Mouse (Mus musculus): ENCODE measurements at regions not wholly inside any gene's neighbourhood (a gene's known extent, or its start where the extent isn't known, plus 50 kb on each side); places are given as distances from the start of the nearest gene placed in this dataset.

DNA sequence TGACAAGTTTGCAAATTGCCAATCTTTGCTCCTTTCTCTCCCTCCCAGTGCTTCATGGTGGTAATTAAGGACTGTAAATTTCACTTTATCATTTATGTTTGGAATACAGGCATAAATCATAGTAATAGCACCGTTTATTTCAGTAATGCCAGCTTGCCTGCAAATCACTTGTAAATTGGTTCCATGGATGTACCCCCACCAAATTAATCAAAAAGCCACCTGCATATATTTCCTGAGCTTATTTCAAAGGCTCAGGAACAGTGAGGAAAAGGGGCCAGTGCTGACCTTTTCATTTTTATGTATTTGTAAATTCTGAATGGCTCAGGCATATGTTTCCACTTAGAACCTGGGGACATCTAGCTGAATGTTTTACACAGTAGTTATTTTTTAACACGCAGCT lies 115.0 kb downstream of the D3Ertd751e start:
- no peak for DNase-seq

- no peak for DNase-seq
Observed at GRCm38 (mm10) chr3:41862674-41863073, 120.3 kb downstream of the D3Ertd751e start.

GRCm38 (mm10) chr3:41908952-41909351 lies 166.5 kb downstream of the D3Ertd751e start:
- no peak for DNase-seq

DNA sequence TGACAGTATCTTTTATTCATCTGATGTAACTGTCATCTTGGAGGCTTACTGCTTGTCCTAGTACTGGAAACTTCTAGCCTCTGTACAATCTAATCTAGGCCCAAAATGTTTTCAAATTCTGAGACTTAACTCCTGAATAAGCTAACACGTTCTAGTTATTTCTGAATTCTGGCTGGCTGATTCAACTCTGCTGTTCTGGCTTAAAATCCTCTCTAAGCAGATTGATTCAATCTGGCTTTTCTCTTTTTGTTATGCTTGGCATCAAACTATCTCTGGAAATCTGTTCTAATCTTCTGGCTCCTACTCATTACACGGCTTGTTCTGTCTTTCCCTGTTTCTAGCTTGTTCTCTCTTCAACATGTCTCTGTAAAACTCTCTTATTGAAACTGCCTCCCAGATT lies 170.8 kb downstream of the D3Ertd751e start:
- DNase-seq = no peak

- DNase-seq = no peak
Observed at GRCm38 (mm10) chr3:41939843-41940242, 197.4 kb downstream of the D3Ertd751e start.

DNA sequence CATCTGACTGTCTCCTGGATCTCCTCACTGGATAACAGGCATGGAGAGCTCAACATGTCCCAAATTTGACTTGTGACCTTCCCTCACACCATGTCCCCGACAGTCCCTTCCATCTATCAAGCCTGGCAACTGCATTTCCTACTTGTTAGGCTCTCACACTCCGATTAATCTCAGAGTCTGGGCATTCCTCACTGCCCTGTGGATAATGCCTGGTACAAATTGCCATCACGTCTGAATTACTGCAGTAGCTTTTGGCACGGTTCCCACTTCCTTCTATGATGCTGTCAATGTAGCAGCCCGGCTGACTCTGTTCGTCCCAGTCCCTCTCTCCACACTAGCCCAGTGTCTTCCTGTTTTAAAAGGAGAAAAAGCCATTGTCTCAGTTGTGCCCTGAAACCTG lies 200.6 kb downstream of the D3Ertd751e start:
- no peak for DNase-seq

DNA sequence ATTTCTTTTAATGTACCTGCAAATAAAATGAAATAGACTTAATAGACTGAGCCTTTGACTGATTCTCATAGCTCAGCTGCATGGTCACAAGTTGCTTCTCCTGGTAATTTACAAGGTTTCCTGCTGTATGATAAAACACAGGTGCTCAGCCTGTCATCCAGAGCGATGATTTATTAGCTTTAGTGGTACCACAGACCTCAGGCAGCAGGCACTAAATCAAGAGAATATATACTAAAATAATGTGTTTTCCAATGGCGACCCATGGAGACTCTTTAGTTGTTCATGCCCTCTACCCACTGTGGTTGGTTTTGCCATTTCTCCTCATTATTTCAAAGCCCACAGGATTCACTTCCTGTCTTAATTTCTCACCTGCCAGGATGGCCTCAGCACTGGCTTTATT lies 207.0 kb downstream of the D3Ertd751e start:
- no peak for DNase-seq

DNA sequence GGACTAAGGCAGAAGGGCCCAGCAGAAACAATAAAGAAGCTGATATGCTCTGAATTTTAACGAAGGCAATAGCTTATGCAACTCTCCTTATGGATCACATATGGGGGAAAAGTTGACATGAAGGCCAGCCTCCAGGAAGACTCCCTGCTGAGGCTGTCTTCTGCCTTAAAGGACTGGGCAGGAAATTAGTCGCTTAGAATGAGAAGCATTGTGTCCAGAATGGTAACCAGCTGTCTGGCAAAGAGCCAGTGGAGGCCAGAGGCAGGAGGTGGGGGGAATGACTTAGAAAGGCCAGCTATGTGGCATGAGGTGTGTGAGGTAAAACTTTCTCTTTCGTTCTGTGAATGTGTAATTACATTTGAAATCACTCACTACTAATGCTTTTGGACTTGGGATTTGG lies 215.0 kb downstream of the D3Ertd751e start:
- DNase-seq = no peak

DNA sequence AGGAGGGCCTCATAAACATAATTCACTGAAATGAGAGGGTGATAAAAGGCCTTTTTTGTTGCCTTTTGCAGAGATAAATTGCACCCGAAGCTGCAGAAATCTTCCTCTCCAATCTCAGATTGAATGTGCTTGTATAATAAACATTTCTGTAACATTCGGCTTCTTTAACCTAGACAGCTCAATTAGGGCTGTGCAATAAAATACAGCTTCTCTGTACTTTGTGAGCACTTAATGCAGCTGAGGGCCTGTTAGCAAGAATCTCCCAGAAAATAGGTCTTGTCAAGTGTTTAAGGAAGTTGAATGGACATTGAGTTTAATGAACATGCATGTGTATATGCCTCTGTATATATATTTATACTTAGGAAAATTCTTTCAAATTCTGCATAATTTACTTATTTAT lies 217.8 kb downstream of the D3Ertd751e start:
- DNase-seq = no peak

DNA sequence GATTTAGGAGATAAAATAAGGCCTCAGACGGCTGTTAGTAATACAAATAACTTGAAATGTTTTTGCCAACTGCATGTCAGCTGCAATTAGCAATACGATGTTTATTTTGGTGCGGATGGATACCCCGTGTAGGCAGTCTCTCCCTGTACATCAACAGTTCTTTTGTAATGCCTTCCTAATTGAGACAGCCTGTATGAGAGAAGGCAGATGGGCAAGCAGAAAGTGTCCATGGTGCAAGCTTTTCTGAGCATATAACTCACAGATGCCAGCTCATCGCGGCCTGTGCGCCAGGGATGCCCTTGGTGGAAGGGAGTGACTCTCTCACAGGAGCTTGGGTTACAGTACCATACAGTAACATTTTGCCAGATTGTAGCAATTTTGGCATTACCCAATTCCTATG lies 220.5 kb downstream of the D3Ertd751e start:
- DNase-seq = no peak

GRCm38 (mm10) chr3:42006672-42007265 lies 264.4 kb downstream of the D3Ertd751e start:
- no peak for DNase-seq

DNA sequence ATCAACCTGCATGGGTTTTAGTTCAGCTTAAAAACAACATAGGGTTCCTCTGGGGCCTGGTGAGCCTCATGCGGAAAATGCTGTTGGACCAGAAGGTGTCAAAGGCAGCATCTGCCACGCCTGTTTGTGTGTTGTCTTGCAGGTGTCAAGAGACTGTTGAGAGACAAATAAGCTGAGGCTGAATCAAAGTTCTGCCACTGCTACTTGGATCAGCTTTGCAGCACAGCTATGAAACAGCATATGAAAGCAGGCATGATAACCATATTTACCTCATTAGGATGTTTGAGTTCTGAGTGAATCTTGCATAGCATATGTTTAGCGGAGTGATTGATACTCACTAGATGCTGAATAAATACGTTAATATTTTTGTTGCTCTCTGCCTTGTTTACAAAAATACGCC lies 280.8 kb downstream of the D3Ertd751e start:
- no peak for DNase-seq

GRCm38 (mm10) chr3:42039632-42040031 lies 297.2 kb downstream of the D3Ertd751e start:
- DNase-seq = no peak

- no peak for DNase-seq
Observed at GRCm38 (mm10) chr3:42040270-42040812, 297.9 kb downstream of the D3Ertd751e start.

GRCm38 (mm10) chr3:42040959-42041358 lies 298.5 kb downstream of the D3Ertd751e start:
- no peak for DNase-seq

GRCm38 (mm10) chr3:42057286-42057868 lies 315.0 kb downstream of the D3Ertd751e start:
- DNase-seq = no peak

DNA sequence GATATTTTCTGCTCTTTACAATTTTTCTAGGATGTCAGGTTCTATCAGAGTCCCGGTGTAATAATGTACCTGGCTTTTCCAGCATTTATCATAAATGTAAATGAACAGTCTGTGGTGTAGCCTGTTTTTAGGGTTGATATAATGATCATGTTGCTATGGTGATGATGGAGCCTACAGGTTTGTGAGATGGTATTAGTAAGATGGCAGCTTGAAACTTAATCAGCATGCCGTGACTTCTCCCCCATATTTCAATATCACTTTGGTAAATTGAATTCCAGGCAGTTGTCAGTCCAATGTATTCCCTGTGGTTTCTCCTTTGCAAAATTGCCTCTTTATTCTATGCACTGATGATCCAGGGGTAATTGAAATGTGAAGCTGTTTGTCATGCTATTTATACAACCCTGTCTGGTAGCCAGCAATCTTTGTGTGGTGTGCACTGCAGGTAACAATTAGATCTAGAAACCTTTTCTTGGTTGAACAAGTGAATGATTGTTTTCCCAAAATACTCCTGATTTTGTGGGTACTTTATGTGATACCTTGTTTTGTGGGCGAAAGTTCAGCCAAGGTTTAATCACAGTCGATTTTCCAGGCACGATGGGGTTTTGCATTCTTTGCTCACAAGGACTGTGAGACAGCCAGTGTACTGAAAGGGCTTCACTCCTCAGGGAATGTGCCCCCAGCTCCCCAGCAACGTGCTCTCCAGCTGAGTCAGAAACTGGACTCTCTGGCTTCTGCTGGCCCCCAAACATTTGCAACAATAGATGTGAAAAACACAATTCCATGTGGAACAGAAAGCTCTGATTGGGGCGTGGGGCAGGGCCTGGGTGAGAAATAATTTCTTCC lies 322.9 kb downstream of the D3Ertd751e start:
- DNase-seq = no peak

GRCm38 (mm10) chr3:42065962-42066361 lies 323.6 kb downstream of the D3Ertd751e start:
- DNase-seq = no peak

DNA sequence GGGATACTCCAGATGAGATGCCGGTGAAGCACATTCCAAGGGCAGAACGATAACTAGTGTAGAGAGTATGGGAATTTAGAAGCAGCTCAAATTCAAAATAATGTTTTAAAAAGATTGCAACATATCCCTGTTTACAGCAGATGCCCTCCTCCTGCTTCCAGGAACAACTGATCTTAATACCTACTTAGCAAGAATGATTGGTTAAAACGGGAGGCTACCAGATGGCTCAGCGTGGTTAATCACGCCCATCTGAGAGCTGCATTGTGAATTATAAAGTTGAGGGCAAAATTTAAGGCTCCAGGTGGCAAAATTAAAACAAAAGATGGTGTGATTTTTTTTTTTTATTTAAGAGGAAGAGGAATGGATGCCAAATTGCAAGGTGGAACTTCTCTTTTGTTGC lies 324.6 kb downstream of the D3Ertd751e start:
- DNase-seq = no peak

DNA sequence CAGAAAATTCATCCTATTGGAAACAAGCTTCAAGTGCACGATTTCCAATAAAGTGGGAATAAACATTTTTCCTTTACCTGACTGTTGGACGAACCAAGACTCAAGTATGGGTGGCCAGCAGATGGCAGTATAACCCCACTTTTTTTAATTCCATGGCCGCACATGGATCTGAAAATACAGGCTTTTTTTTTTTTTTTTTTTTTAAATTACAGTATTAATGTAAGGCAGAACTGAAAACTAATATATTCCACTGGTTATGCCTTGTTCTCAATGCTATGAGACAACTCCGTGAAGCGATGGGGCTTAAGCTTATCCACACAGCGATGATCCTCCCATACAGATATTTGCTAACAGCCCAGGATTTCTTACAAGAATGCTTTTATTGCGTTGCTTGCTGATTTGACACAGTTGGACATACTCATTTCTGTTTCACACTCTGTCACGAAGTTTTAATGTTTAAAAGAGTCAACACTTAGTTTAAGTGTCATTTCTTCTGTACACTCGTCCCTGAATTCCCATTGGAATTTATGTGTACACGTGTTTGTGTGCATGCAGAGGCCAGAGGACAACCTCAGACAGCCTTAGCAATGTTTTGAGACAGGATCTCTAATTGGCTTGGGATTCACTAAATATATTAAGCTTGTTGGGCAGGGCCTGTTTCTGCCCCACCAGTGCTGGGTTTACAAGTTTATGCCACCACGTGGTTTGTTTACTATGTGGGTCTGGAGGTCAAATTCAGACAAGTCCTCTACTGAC lies 332.3 kb downstream of the D3Ertd751e start:
- peak; percentile 4 for DNase-seq

DNA sequence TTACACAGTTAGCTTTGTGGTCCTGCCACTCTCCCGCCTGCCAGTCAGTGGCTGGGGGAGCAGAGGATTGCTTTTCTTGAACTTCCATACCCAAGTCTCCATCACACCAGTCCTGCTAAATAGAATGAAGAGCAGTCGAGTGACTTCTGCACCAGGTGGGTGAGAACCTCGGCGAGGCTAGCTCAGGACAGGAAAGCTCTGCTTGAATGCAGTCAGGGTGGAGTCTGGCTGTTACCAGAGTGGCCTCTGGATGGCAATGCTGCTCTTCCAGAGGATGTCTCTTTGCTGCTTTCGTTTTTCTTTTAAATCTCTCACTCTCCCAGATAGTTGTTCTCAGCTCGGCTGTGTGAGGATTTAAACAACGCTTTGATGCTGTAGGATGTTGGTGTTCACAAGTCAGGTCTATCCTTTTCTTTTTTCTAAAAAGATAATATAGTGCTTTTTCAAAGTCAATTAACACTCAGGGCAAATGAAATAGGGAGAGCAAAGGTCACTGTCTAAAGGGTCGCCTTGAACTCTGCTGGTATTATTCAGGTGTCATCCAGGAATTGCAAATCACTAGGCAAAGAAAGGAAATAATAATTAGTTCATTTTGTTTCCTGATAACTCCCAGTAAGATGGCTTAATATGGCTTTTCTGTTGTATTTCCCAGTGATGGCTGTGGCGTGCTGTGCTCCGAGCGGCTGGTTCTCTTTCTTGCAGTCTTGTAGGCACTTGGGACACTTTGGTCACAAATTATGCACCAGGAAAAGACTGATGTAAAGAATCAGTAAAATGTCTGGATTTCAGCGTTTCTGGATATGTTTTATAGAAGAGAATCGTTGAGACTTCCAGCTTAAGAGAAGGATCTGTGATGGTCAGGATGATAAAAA lies 368.8 kb downstream of the D3Ertd751e start:
- DNase-seq = peak; percentile 12

Measured in cerebellum, adult 11 months (tissue).